Mouse (Mus musculus) CD8-positive naive resting alpha-beta T cell, adult 57 days (primary cell): ENCODE measurements around the gene Cpn2. TPM values are rescaled to one million over a fixed set of nuclear protein-coding genes. Genes with fewer than 3 reads are reported as not detected.

ENCODE experiments used
- total RNA-seq: library from RNA; stranded (reverse); gene quantifications from one replicate; pipeline ENCODE4 v1.2.4, GENCODE M21; 2023

Gene Cpn2
- not detected for total RNA-seq

DNA sequence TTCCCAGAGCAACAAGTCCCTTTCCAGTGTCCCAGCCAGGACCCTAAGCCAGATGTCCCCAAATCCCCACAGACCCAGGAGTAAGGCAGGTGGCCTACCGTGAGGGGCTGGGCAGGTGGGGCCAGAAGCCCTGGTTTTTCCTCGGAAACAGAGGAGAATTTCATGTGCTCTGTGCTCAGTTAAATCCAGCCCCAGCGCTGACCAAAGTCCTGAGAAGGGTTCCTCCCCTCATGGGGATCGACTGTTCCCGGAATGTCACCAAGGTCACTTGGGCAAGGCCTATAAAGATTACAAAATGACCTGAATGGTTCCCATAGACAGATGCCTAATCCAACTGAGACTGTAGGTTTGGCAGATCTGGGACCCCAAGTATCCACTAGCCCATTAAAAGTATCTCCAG, at the start of gene Cpn2:
TSS of gene Cpn2 (minus strand) at position 141 of the 400 bp plus-strand sequence.

DNA sequence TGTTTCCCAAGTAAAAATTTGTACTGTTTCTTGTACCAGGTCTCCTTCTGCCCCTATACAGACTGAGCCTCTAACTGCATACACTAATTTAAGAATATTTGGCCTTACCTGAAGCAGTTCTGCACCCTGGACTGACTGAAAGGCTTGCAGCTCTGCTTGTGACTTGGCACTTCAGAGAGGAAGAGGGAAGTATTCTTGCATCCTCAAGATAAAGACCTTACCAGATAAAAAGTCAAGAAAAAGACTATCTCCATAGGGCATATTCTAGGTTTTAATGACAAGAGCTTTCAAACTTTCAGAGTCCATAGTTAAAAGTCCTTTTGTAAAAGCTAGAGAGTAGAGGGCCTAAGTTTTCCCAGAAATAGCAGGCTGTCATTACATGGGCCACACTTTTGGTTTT, 43.3 kb upstream of the Cpn2 start, which contains the start of gene Gp5:
TSS of gene Gp5 (minus strand) at position 133 of the 400 bp plus-strand sequence.

DNA sequence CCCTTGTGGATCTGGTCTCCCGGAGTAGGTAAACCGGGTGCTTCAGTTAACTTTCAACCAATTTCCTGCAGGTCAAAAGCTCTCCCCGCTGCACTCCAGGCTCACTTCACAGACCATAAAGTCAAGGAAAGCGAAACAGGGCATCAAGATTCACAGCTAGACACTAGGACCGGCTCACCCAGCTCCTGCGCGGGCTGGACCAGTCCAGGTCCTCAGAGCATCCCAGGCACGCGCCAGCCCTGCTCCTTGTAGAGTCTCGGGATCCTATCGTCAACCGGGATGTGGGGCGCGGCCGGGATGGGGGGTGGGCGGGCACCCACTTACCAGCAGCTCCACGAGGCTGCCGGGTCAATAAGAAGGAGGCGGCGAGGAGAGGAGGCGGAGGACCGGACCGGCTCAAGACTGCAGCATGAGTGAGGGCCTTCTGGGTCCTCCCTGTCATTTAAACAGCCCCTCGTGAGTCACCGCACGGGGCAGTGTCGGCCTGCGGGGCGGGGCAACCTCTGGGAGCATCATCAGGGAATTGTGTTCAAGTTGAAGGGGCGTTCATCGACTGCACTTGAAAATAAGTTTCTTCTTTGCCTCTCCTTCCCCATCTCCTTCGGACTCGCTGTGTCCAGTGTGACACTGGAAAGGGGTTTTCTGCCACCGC, 15.7 kb upstream of the Cpn2 start, which contains the start of gene Lrrc15:
TSS of gene Lrrc15 (minus strand) at position 413 of the 652 bp plus-strand sequence.

Other genes starting within 250 kb of the Cpn2 start
- gene Hes1, start 203.1 kb downstream of the Cpn2 start, total RNA-seq: 10.9 TPM
- not detected for gene Lrrc15, start 15.8 kb upstream of the Cpn2 start, total RNA-seq
- gene Gp5, start 43.3 kb upstream of the Cpn2 start, total RNA-seq: 0.46 TPM
- gene Atp13a3, start 138.5 kb upstream of the Cpn2 start, total RNA-seq: 108 TPM